Mouse (Mus musculus) embryo, embryonic 9.5 days (tissue): ENCODE data around the gene Slc25a24.

Experiments used
- DNase-seq: peaks from one replicate; pipeline ENCODE4 v3.0.0-alpha.2; 2017; ENCODE audit errors: extremely low spot score

The Slc25a24 gene

GRCm38 (mm10) chr3:109122641-109123530 is at the start of gene Slc25a24:
TSS of gene Slc25a24 (plus strand) at chr3:109123149.
- DNase-seq: peak; percentile 74

- no peak for DNase-seq
Observed at GRCm38 (mm10) chr3:109080169-109080568, 42.8 kb upstream of the Slc25a24 start, which contains the start of gene Slc25a54. TSS of gene Slc25a54 (plus strand) at chr3:109080469.

GRCm38 (mm10) chr3:109084418-109084817 is 38.5 kb upstream of the Slc25a24 start:
- no peak for DNase-seq

- DNase-seq: no peak
Observed at GRCm38 (mm10) chr3:109088460-109088859, 34.5 kb upstream of the Slc25a24 start.

GRCm38 (mm10) chr3:109104702-109105101 is 18.2 kb upstream of the Slc25a24 start:
- DNase-seq: no peak

- DNase-seq: no peak
Observed at GRCm38 (mm10) chr3:109117136-109117535, 5.8 kb upstream of the Slc25a24 start.

GRCm38 (mm10) chr3:109119562-109119961 is 3.4 kb upstream of the Slc25a24 start:
- no peak for DNase-seq

GRCm38 (mm10) chr3:109119973-109120372 is 3.0 kb upstream of the Slc25a24 start:
- no peak for DNase-seq

GRCm38 (mm10) chr3:109123531-109123981 is 607 bp downstream of the Slc25a24 start:
- DNase-seq: no peak

- peak; percentile 10 for DNase-seq
Observed at GRCm38 (mm10) chr3:109124091-109124490, 1.1 kb downstream of the Slc25a24 start.

- DNase-seq: no peak
Observed at GRCm38 (mm10) chr3:109125531-109125930, 2.6 kb downstream of the Slc25a24 start.

- DNase-seq: no peak
Observed at GRCm38 (mm10) chr3:109129768-109130167, 6.8 kb downstream of the Slc25a24 start.

- DNase-seq: no peak
Observed at GRCm38 (mm10) chr3:109132966-109133365, 10.0 kb downstream of the Slc25a24 start.

GRCm38 (mm10) chr3:109134036-109134435 is 11.1 kb downstream of the Slc25a24 start:
- DNase-seq: no peak

- DNase-seq: no peak
Observed at GRCm38 (mm10) chr3:109135352-109135751, 12.4 kb downstream of the Slc25a24 start.

- DNase-seq: no peak
Observed at GRCm38 (mm10) chr3:109152561-109152960, 29.6 kb downstream of the Slc25a24 start.

GRCm38 (mm10) chr3:109153410-109153809 is 30.5 kb downstream of the Slc25a24 start:
- no peak for DNase-seq

GRCm38 (mm10) chr3:109155926-109156669 is 33.1 kb downstream of the Slc25a24 start:
- no peak for DNase-seq

GRCm38 (mm10) chr3:109157481-109157880 is 34.5 kb downstream of the Slc25a24 start:
- DNase-seq: no peak

GRCm38 (mm10) chr3:109164088-109164487 is 41.1 kb downstream of the Slc25a24 start:
- DNase-seq: no peak

GRCm38 (mm10) chr3:109164644-109165043 is 41.7 kb downstream of the Slc25a24 start:
- no peak for DNase-seq

GRCm38 (mm10) chr3:109165214-109165829 is 42.4 kb downstream of the Slc25a24 start:
- no peak for DNase-seq
